Mouse (Mus musculus): ENCODE data around the gene Atp13a1.

DNA sequence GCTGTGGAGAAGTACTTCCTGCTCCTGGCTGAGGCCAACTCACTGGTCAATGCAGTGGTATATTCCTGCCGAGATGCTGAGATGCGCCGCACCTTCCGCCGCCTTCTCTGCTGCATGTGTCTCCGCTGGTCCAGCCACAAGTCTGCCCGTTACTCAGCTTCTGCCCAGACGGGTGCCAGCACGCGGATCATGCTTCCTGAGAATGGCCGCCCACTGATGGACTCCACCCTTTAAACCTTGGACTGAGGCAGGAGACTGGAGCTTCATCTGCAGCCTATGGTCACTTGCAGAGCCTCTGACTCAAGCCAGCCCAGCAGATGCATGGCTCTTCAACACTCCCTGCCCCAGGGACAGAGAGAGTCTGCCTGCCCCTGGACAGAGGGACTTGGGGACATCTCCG is 35.4 kb downstream of the Atp13a1 start:
- TF ChIP-seq CTCF (IDR thresholded peaks at IDR 0.05; ENCODE audit: low read depth, low read length) (no peak), POLR2A (IDR thresholded peaks at IDR 0.05; ENCODE audit: borderline replicate concordance, low read depth, low read length) (no peak)
